Mouse (Mus musculus): Measurements from ENCODE around the gene 4930407I10Rik.

Gene 4930407I10Rik

DNA sequence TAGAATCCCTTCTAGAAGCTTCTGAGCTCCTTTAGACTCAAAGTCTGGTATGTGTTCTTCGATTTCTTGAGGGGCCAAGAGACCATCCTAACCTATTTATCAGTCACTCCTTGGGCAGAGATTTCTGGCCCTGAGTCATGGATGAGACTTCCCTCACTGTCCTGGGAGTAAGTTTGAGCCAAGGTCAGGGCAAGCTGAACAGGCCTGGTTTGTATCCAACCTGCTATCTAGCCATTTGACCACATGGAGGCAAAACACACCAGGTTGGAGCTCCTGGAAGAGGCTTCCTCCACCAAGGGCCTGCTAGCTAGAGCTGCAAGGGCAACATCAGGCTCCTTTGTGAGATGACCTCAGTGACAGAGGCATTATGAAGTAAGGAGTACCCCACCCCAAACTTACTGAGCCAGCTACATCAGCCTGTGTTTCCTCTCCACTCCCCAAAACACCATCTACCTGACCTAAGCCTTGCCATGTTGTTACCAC, at the start of gene 4930407I10Rik:
4930407I10Rik (plus strand) TSS at position 433 of the 483 bp plus-strand sequence.
- DNase-seq: no peak

DNA sequence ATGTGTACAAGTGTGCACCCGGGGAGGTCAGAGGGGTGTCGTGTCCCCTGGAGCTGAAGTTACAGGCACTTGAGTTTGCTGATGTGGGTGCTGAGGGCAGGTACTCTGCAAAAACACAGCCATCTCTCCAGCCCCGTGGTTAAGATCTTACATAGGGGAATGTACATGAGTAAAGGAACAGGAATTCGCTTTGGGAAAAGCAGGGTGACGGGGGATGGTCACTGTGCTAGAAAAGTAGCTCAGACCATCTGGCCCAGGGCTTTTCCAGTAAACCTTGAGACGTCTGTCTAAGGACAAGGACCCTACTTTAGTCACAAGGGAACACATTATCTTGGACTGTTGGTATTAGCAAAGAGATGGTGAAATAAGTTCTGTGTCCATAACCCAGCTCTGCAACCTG, 47.0 kb upstream of the 4930407I10Rik start:
- no peak for DNase-seq

DNA sequence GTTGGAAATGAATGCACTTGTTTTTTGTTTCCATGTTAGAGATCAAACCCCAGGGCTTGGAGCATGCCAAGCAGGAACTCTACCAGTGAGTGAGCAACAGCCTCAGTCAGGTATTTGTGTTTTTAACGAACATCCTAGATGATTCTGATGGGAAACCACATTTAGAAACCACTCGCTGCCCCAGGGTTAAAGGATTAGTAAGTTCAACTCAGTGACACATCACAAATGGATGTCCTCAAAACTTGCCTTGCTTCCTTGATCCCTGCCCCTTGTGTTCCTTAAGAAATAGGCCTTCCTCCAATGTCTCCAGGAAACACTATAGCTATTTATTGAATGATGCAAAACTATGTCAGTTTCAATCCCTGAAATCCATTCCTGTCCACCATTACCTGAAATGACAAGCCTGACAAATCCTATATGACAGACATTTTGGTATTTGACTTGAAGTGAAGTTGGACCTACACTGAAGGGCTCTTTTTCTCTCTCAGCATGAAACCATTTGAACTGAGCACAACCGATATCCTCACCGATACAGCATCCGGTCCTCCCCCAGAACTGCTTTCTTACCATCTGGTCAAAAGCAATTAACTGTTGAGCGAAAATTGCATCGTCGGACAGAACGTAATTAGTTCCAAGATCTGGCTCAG, 44.1 kb upstream of the 4930407I10Rik start:
- DNase-seq: no peak

DNA sequence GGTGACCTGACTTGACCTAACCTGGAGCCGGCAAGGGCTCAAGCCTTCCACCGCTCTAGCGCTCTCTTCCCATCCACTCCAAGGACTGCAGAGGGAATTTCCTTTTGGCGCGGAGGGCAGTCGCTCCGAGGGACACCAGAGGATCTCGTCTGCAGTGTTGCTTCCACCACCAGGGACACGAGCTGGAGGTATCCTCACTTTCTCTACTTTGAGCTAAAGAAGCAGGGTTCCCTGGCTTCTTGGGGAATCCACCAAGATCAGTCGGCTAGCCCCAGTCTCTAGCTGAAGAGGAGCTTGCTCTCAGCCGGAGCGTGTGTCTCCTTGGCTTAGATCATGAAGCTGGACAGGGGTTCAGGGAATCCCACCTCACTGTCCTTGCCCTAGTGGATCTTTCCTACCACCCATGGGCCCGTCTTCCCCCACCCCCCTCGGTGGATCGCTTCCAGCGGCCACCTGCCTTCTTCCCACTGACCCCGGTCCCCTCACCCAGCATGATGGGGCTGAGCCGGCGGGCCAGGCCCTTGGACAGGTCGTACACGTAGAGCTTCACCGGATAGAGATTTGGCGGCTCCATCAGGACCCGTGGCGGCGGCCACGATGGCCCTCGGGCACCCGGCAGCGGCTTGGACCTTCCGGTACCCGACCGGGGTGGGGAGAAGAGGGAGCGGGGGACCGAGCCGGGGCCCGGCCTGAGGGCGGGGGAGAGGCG, 43.4 kb upstream of the 4930407I10Rik start:
- peak; percentile 29 for DNase-seq

DNA sequence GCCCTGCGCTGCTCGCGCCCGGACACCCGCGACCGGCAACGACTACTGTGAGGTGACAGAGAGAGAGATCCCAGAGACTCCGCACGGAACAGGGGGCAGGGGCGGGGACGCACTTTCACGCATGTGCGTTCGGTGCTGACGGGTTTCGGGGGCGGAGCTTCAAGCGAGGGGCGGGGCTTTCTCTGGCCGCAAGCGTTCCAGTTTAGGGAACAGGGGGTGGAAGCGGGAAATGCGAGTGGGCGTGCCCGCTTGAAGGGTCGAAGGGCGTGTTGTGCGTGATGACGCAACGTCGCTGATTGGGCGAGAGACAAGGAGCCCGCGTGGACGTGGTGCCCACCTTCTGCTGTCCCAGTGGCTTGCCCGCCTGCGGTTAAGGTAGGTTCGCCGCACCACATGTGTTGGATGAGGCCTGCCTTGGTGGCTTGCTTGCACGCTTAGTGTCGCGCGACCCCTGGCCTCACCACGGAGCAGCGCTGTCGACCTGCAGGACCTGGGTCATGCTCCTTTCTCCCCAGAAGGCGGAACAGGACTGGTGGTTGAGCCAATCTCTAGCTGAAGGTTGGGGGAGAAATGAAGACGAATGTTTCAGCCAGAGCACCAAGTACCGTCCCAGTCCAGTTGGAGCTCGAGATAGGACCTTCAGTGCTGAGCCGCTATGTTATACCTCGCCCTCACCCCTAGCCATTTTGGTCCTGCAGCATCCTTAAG, 42.7 kb upstream of the 4930407I10Rik start:
- peak; percentile 98 for DNase-seq

DNA sequence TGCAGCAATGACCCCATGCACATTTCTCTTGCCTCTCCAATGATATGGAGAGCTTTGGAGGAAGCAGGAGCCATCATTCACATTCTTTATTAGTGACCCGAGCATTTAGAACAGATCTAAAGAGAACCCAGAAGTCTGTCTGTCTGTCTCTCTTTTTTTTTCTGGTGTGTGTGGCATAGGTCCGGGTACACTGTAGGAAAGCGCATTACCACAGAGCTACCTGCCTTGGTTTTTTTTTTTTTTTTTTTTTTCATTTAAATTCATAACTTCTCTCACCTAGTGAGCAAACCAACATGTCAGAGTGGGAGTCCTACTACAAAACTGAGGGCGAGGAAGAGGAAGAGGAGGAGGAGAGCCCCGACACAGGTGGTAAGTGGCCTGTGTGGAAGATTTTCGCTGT, 42.1 kb upstream of the 4930407I10Rik start:
- DNase-seq: no peak

DNA sequence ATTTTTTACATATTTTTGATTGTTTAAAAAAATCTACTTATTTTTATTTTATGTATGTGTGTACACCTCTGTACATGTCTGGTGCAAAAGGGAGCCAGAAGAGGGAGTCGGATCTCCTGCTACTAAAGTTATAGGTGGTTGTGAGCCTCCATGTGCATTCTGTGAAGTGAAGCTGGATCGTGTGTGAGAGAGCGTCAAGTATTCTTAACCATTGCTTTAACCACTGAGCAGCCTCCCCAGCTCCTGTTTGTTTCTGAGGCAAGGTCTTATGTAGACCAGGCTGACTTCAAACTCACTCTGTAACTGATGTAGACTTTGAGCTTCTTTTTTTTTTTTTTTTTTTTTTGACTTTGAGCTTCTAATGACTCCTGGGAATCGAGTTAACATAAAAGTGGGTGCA, 41.5 kb upstream of the 4930407I10Rik start:
- no peak for DNase-seq

DNA sequence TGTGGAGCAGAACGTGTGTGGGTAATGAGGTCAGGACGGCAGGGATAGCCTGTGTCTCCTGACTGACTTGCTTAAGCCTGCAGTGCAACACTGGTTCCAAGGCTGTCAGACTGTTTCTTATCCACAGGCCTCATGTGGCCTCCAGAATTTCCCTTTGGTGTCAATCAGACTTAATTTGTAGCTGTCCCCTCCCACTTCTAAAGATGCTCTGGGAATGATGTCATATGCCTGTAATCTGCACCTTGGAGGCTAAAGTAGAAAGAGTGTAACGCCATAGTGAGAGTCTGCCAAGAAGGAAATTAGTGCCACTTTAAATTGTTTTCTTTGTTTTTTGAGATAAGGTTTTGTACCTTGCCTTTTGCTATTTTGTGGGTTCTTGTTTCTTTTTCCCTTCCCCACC, 39.7 kb upstream of the 4930407I10Rik start:
- DNase-seq: no peak

DNA sequence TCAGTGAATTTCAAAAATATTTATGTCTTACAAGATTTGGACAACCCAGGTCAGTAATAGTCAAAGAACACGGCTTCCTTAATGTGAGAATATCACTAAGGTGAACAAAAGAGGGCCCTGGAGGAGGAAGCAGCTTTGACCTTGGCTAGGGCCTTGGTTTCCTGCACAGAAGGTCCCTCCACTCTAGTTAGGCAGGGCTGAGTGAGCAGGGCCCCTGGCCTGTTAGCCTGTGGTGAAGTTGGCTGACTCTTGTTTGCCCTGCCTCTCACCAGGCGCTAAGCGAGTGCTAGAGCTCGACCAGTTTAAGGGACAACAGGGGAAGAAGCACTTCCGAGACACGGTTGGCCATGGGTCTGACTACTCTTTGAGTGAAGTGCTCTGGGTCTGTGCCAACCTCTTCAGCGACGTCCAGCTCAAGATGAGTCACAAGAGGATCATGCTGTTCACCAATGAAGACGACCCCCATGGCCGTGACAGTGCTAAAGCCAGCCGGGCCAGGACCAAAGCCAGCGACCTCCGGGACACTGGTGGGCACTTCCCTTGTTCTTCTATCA, 36.3 kb upstream of the 4930407I10Rik start:
- no peak for DNase-seq

DNA sequence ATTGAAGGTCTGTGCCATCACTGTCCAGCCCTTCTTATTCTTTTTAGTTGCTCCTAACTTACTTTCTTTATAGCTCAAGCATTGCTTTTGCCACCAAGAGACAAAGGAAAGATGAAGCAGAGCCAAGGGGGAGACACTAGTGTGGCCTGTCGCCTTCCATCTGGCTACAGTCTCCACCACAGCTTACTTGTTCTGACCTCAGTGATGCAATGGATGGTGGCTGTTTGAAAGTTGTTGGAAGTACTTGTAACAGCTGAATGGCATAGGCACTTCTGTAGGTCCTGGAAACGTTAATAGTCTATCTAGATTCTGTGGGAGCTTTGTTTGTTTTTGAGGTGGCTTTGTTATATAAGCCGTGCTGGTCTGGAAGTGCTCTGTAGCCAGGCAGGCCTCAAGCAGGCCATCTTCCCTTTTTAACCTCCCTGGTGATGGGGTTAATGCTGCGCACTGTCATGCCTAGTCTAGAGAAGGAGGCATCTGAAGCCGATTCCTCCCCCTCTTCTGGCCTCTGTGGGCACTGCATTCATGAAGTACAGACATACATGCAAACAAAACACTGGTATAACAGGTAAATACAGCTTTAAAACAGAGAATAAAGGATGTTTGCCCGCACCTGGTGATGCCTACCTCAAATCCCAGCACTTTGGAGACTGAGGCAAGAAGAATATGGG, 34.9 kb upstream of the 4930407I10Rik start:
- no peak for DNase-seq

DNA sequence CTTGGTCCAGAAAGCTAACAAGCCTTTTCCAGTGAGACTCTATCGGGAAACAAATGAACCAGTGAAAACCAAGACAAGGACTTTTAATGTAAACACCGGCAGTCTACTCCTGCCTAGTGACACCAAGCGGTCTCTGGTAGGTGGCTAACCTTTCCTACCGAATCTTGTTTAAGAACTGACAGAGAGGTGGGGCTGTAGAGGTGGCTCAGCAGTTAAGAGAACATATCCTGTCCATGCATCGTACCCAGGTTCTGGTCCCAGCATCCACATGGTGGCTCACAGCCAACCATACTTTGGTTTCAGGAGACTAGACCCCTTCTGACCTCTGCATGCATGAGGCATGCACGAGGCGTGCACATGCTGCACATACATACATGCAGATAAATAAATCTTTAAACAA, 31.7 kb upstream of the 4930407I10Rik start:
- no peak for DNase-seq

DNA sequence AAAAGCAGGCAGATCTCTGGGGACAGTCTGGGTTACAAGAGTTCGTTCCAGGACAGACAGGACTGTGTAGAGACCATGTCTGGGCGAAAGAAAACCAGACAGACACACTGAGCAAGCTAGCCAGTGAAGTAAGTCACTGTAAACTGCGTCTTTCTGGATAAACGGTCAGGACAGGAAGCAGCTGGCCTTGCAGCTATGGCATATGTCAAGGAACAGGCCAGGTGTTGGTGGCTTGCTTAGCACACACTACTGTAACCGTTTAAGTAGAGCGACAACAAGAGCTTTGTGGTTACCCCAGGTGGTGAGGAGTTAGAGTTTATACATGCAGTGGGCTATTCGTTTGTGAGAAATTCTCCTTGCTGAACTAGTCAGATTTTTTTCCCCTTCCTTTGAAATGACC, 31.2 kb upstream of the 4930407I10Rik start:
- no peak for DNase-seq

DNA sequence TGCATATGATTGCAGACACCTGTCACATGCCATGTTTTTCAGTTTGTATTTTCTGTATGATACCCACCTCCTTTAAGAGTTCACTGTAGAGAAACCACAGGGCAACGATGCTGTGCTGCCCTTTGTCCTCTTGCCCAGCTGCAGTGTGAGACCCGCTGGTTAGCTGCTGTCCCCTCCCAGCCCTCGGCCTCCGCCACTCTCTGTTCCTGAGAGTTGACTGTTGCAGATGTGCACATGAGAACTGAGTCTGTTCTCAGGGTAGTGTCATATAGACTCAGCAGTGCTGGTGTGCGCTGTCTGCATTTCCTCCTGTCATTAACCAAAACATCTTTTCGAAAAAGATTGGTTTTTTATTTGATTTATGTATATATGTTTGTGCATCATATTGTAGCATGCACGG, 26.6 kb upstream of the 4930407I10Rik start:
- DNase-seq: no peak

DNA sequence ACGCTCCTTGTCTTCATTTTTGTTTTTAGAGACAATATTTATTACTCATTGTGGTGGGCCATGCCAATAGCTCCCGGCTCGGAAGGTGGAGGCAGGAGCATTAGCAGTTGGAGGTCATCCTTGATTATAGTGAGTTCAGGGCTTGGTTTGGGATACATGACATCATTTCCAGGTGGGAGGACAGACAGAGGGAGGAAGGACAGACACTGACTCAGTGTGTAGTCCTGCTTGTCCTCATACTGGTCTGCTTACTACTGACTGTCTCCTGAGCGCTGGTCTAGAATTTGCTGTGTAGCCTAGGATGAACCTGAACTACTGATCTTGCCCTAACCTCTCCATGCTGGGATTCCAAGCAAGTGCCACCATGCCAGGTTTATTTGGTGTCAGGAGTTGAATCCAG, 25.2 kb upstream of the 4930407I10Rik start, which contains the start of gene Desi1:
Desi1 (minus strand) TSS at position 101 of the 400 bp plus-strand sequence.
- no peak for DNase-seq

DNA sequence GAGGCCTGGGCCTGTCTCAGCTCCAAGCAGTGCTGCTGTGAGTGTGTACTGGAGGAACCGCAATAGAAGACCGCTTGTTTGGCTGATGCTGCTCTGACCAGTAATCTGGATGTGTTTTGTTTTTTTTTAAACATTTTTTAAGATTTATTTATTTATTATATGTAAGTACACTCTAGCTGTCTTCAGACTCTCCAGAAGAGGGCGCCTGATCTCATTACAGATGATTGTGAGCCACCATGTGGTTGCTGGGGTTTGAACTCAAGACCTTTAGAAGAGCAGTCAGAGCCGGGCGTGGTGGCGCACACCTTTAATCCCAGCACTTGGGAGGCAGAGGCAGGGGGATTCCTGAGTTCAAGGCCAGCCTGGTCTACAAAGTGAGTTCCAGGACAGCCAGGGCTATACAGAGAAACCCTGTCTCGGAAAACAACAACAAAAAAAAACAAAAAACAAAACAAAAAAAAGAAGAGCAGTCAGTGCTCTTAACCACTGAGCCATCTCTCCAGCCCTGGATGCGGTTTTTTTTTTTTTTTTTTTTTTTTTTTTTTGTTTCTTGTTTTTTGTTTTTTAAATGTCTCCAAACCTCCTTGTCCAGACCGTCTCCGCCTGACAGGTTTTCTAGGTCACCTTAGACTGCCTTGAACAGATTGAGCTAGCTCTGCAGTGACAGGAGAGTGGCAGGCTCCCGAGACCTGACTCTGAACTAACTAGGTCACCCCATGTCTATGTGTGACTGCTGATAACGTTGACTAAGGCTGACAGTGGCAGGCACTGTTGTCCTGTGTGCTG, 22.9 kb upstream of the 4930407I10Rik start:
- no peak for DNase-seq

DNA sequence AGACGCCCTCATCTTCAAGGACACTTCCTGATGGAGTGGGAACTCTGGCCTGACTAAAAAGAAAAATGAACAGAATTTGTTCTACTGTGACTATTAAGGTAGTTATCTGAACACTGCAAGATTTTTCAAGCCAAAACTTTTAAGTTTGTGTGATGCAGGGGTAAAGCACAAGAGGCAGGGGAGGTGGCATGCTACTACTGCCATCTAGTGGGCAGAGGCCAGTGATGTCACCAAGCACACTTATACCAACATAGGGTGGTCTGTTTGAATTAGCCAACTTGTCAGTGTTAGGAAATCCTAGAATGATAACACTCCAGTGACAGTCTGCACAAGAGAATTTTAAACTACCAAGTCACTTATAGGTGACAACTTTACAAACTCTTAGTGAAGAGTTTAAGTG, 18.3 kb upstream of the 4930407I10Rik start:
- no peak for DNase-seq

DNA sequence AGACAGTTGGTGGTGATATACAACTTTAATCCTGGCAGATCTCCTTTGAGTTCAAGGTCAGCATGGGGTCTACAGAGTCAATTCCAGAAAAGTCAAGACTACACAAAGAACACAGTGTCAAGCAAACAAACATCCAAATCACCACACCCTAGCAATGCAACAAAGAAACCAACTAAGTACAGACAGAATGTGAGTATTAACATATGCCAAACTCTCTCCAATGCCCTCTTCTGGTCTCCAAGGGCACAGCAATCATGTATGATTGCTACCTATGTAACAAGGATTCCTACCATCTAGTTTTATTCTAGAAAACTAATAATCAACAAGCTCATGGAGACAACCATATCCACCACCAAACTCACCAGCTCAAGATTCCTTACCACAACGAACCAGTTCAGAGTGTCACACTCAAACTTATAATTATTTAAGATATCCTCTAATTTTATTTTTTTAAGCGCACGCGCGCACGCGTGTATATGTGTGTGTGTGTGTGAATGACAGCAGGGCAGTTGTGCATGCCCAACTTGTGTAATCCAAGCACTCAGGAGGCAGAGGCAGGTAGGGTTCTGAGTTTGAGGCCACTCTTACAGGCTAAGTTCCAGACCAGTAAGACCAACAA, 14.7 kb upstream of the 4930407I10Rik start:
- DNase-seq: no peak

DNA sequence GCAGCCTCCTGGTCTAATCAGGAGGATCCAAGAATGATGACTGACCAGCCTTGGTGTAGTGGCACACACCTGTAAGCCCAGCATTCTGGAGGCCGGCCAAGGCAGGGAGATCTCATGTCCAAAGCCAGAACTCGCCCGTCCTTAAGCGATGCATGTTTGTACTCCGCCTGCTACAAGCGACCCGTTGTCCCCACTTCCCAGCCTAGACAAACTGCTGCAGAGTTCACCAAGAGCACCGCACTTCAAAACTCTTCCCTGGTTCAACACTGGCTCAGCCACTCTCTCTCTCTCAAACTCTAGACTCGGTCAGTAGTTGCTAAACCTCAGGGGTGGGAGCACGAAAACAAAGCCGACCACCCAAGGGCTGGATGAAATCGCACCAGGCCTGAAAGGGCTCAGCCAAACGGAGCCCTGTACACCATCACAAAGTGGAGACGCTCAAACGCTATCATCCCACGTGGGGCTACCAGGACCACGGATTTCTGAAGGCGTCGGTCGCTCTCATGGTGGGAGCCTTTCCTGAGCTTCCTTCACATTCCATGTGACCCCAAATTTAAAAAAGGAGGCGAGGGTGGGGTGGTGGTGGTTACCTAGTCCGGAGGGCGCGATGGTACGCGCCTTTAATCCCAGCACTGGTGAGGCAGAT, 12.6 kb upstream of the 4930407I10Rik start:
- peak; percentile 17 for DNase-seq

DNA sequence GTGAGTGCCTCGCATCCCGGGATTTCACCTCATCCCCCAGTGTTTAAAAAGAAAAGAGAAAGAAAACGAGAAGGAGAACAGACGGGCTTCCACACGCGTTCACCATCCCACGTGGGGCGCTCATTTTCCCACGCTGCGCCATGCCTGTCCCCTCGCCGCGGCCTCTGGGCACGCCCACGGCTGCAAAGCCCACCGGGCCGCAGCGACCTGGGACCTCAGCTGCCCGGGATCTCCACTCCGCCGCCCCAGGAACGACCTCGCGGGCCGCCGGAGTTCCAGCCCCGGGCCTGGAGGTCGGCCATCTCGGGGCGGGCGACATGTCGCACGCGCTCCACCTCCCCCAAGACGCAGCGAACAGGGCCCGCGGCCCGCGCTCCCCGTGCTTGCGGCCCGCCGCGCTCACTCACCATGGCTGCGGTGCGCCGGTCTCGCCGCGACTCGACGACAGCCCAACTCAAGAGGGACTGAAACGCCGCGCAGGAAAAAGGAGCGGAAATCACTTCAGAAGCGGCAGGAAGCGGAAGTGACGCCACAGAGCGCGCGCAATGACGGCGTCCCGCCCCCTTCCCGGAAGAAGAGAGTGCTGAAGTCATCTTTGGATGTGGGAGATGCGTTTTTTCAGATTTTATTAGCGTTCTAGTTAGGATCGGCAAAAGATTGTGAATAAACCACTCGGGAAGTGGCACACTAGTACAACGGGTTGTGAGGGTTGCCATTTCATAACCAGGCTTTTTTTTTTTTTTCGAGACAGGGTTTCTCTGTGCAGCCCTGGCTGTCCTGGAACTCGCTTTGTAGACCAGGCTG, 11.7 kb upstream of the 4930407I10Rik start, which contains the start of gene Snu13:
Snu13 (minus strand) TSS at position 519 of the 804 bp plus-strand sequence.
- DNase-seq: peak; percentile 84

DNA sequence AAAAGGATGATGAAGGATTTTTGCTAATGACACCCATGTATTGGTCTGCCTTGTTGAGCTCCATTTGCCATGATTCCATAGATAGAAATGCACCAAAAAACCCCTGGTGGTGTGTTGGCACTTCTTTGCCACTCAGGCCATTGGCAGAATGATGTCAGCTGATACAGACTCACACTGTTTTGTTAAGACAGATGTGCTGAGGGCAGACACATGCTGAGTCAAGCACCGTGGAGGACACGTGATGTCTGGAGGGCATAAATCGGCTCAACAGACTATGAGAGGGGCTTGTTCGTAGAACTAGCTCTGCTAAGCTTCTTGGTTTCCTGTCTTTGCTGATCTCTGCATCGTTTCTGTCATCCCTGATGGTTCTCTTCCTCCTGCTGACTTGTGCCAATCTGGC, 6.4 kb upstream of the 4930407I10Rik start:
- no peak for DNase-seq

Measured in kidney, adult 11 months (tissue).